Mouse (Mus musculus): Measurements from ENCODE around the gene Stk10. TPM values are rescaled to one million over a fixed set of nuclear protein-coding genes. Genes with fewer than 3 reads are reported as not detected.
A peak's percentile ranks its signal among the peaks of the same experiment; 100 is the strongest.

Gene Stk10
- total RNA-seq, 2 experiments from 2014 or later = 2.6 to 3.2 TPM

DNA sequence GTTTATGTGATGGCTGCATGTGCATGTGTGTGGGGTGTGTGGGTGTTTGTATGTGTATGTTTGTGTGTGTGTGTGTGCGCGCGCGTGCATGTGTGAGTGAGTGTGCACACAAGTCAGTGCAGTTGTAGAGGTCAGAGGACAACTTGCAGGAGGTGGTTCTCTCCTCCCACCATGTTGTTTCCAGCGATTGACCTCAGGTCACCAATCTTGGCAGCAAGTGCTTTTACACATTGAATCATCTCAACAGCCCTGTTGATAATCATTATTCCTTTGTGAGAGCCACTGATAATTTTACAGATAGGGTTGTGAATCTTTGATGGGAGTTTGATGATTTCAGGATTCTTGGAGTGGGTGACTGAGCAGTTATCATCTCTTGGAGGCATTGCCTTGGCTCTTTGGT lies 99.6 kb downstream of the Stk10 start:
- no peak for DNase-seq

DNA sequence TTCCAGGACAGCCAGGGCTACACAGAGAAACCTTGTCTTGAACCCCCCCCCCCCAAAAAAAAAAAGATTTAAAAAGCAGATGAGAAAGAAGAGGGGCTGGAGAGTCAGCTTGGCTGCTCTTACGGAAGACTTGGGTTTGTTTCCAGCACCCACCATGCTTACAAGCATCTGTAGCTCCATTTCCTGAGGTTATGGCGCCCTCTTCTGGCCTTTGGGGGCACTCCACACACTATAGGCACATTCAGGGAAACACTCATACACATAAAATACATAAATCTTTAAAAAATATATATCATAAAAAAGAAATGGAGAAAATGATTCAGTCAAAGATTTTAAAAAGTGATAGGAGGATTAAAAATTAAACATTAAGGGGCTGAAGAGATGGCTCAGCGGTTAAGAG lies 100.4 kb downstream of the Stk10 start:
- DNase-seq = no peak

- DNase-seq = no peak
These were observed 101.0 kb downstream of the Stk10 start for GRCm38 (mm10) chr11:32634143-32634542.

GRCm38 (mm10) chr11:32634842-32635241 lies 101.7 kb downstream of the Stk10 start:
- no peak for DNase-seq

GRCm38 (mm10) chr11:32636275-32636674 lies 103.2 kb downstream of the Stk10 start:
- DNase-seq = no peak

GRCm38 (mm10) chr11:32638521-32639255 lies 105.6 kb downstream of the Stk10 start:
- no peak for DNase-seq

- DNase-seq = no peak
These were observed 107.5 kb downstream of the Stk10 start for GRCm38 (mm10) chr11:32640617-32641016.

DNA sequence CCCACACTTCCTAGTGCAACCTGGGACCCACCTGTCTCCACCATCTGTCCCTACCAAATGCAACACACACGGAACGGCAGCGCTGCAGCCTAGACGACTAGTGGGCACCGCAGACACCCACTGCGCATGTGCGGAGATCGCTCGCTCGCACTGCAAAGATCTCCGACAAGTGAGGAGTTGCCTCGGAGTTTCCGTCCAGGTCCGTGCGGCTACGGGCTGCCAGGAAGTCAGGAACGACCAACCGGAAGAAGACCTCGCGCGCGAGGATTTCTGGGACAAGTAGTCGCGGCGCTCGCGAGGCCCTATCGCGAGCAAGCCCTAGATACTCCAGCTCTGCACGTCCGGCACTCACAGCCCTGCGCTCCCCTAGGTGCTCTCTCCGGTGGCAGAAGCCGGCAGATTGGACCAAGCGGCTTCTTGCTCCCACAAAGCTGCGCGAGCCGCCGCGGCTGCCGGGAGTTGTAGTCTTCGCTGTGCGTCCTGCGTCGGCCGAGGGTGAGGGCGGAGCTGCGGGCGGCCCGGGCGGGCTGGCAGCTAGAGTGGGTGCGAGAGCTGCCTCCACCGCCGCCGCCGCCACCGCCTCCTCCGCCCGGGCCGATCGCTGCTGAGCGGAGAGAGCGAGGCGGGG lies 109.3 kb downstream of the Stk10 start, which contains the start of gene Fbxw11:
TSS of gene Fbxw11 (plus strand) at position 476 of the 628 bp plus-strand sequence.
- peak; percentile 94 for DNase-seq

DNA sequence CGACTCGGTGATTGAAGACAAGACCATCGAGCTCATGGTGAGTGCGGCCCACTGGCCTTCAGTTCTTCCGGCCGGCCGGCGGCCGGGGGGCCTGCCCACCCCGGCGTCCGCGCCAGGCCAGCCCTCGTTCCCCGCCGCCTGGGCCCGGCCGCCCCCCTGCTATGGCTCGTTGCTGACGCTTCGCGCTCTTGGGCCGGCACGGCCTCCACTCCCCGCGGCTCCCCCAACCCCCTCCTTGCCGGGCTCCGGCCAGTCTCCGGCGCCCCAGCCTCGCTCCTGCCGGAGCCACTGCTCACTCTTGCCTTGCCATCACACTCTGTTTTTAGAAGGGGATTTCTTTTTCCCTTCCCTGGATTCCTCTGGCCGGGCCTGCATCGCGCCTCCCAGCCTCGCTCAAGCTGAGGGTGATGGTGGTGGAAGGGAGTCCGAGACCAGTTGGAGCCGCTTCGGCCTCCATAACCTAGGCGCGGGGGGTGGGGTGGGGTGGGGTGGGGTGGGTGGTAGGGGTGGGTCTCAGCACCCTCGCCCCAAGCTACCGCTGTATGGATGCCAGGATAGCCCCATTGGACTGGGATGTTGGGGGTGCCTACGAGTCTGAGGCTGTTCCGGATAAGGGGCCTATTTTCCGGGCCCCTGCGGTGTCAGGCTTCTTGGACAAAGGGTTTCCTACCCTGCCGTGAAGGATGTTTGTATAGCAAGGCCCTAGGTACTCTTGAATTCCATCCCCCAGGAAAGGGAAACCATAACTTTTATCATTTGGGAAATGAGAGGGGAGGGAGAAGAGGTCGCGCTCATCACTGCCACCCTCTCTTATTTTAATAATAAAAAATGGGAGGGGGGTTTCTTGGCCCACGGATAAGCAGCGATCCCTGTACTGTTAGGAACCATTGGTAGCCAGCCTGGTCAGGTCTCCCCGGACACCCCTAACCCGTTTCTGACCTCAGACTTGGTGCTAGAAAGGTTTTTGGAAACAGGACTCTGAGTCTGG lies 110.1 kb downstream of the Stk10 start:
- DNase-seq = no peak

DNA sequence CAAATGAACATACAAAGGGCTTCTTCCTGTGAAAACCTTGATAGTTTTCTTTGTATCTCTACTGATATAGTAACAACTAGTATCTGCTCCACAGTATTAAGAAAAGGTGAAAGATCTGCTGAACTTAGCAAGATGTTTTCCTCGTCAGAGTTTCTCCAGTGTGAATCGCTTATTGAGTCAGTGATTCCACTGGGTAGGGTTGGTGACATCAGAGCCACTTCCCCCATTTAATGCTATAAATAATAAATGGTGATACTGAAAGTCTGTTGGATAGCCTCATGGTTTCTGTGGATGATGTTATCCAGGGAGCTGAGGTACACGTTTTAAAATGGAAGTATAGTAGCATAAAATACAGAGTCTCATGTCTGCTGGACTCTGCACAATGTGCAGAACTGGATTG lies 110.9 kb downstream of the Stk10 start:
- DNase-seq = no peak

GRCm38 (mm10) chr11:32647265-32647664 lies 114.2 kb downstream of the Stk10 start:
- no peak for DNase-seq

DNA sequence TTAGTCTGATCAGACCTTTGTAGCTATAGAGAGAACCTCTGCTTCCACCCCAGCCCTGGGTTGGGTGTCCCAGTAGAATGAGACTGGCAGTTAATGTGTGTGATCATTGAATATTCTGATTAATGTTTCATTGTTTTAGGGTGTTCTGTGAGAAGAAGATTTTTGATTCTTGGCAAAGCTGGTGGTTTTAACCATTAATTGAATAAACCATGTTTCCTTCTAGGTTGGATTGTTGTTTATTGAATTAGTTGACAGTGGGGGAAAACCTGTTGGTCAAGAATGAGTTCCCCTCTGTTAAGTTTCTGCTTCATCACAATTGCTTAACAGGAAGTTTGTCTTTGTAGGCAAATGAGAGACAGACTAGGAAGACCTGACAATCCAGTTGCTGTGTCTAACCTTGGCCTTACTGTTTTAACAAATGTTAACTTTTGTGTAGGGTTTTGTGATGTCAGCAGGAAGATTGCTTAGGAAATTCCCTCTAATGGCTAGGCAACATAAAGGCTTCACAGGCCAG lies 117.2 kb downstream of the Stk10 start:
- DNase-seq = no peak

DNA sequence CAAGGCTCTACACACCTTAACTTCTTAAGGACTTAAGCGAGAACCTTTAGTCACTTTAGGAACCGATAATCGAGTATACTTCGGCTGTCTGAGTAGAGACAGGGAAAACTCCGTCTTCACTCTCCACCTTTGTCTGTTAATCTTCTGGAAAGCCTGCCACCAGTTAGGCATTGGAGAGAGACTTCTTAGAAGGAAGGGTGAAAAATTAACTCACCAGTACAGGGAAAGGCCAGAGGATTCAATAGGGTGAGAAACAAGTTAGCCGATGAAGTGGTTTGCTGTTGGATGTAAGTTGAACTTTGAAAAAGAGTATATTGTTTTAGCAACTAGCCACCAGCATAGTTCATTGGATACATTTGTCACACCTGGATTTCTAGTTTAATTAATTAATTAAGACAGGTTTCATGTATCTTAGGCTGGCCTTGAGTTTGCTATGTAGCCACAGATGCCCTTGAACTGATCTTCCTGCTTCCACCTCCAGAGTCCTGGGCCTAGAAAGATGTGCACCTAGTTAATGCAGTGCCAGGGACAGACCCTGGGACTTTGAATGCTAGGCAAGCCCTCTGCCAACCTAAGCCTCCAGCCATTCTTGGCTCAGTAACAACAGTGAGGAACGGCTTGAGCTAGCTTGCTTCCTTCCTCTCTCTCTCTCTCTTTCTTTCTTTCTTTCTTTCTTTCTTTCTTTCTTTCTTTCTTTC lies 117.9 kb downstream of the Stk10 start:
- DNase-seq = no peak

DNA sequence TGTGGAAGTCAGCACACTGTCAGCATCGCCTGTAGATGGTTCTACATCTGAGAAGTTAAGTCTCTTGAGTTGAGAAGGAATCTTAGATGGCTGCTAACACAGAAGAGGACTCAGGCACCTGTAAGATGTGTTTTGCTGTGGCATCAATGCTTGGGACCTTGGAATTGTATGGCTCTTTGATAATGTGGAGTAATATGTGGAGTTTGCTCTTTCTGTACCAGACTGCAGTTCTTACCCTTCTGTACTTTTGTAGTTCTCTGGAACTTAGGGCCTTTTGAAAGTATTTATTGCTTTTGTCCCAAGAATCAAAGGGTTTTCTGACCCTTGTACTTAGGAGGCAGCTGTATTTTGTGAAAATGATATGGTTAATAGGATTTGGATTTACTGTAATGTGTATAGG lies 118.6 kb downstream of the Stk10 start:
- no peak for DNase-seq

- DNase-seq = no peak
These were observed 129.1 kb downstream of the Stk10 start for GRCm38 (mm10) chr11:32662082-32662656.

GRCm38 (mm10) chr11:32665639-32666038 lies 132.5 kb downstream of the Stk10 start:
- DNase-seq = no peak

DNA sequence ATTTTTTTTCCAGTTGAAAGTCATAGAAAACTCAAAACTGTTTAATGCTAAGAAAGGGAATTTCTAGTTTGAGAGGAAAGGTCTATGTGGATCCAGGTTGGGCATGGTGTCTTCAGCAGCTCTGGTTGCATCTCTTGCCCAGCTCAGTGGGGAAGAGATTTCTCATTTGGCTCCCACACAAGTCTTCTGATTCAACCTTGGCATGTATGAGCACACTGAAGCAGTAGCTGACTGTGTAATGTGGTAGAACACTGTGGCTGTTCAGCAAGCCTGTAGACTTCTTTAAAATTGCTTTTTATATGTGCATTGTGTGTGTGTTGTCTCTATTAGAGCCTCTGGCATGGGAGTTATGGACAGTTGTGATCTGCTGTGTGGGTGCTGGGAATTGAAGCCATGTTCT lies 133.9 kb downstream of the Stk10 start:
- peak; percentile 19 for DNase-seq

DNA sequence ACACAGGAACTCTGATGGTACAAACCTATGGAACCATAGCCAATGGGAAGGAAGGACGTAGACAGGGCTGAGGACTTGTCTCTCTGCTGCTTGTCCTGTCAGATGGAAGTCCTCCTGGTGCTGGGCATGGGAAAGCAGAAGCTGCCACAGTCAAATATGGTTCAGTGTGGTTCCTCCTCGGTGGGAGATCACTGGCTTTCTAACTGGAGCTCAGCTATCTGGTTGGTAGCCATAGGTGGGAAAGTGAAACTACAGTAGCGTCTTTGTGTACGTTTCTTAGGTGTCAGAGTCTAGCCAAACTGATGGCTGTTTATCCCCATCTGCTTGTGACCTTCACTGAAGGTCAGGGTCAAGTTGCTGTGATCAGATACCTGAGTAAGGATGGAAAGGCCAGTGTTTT lies 138.4 kb downstream of the Stk10 start:
- DNase-seq = no peak

All from gastrocnemius, postnatal 25 days (tissue).